Mouse (Mus musculus) embryonic facial prominence, embryonic 12.5 days (tissue): ENCODE results near the gene Gabpa. TPM values are rescaled to one million over a fixed set of nuclear protein-coding genes. Genes with fewer than 3 reads are reported as not detected.

ENCODE experiments used
- ATAC-seq: fragments of 200-750 bp; cut with Nextera tagmentation; 2 replicates; pipeline ENCODE4 v1.8.0; 2017; ENCODE audit not compliant: insufficient number of reproducible peaks, insufficient read depth, low FRiP score, low TSS enrichment
- H3K27ac ChIP-seq: fragments of 300-500 bp; sonication (generic); 2 replicates; pipeline ENCODE4 v1.5.1; 2016; ENCODE audit warnings: mild to moderate bottlenecking
- H3K27me3 ChIP-seq: fragments of 300-500 bp; sonication (generic); 2 replicates; pipeline ENCODE4 v1.6.1; 2016; ENCODE audit warnings: mild to moderate bottlenecking, moderate library complexity
- H3K36me3 ChIP-seq: fragments of 300-500 bp; sonication (generic); 2 replicates; pipeline ENCODE4 v1.6.1; 2016; ENCODE audit warnings: mild to moderate bottlenecking
- H3K4me1 ChIP-seq: fragments of 300-500 bp; sonication (generic); 2 replicates; pipeline ENCODE4 v1.6.1; 2016
- H3K4me2 ChIP-seq: fragments of 300-500 bp; sonication (generic); replicated peaks from 2 replicates; pipeline ENCODE4 v1.6.1; 2016; ENCODE audit warnings: mild to moderate bottlenecking, moderate library complexity
- H3K4me3 ChIP-seq: fragments of 300-500 bp; sonication (generic); 2 replicates; pipeline ENCODE4 v1.5.1; 2016; ENCODE audit warnings: mild to moderate bottlenecking
- H3K9ac ChIP-seq: fragments of 300-500 bp; sonication (generic); 2 replicates; pipeline ENCODE4 v1.6.1; 2016; ENCODE audit warnings: mild to moderate bottlenecking, moderate library complexity
- H3K9me3 ChIP-seq: fragments of 300-500 bp; sonication (generic); 2 replicates; pipeline ENCODE4 v1.6.1; 2016; ENCODE audit warnings: mild to moderate bottlenecking, moderate library complexity
- WGBS: fragments of 180-500 bp; shearing (Covaris S2); methylation state at CpG from one replicate; pipeline ENCODE4 v1.1.7; 2016; 5-methylcytosine and 5-hydroxymethylcytosine counted together
- polyA plus RNA-seq: library from polyadenylated mRNA; unstranded; fragments of >200 nt; fragmentation: Nextera tagmentation; extraction: Ambion mirVana; gene quantifications from 2 replicates; pipeline ENCODE4 v1.2.1, GENCODE M21; 2016

Gene Gabpa
- polyA plus RNA-seq, 1 experiment from 2014 or later: 41.7 TPM

DNA sequence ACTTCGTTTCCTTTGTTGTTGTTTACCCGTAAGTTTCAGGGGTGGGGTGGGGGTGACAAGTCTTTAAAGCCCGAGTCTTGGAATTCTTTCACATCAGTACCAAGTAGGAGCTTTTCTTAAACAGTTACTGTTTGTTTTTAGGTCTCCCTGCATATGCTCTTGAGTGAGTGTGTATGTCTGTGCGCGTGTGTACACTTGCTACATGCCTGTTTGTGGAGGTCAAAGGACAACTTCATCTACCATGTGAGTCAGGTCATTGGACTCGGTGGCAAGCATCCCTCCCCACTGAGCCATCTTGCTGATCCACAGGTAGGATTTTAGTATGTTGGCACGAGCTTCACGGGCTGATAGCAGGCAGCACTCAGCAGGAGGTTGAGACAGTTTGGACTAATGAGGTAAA is 39.1 kb downstream of the Gabpa start:
- H3K4me1 ChIP-seq: no peaks in the 10 kb centered on the region
- ATAC-seq: no peak
- H3K9ac ChIP-seq: no peak overlapping the region
- no peaks in the 10 kb centered on the region for H3K27me3 ChIP-seq
- no peaks in the 10 kb centered on the region for H3K9me3 ChIP-seq
- no peaks in the 10 kb centered on the region for H3K36me3 ChIP-seq
- H3K4me3 ChIP-seq: no peak overlapping the region
- WGBS: 80% methylated on average over 8 of the region's 8 CpGs
- no peak overlapping the region for H3K27ac ChIP-seq
- no peak overlapping the region for H3K4me2 ChIP-seq

GRCm38 (mm10) chr16:84875012-84875717 is 40.4 kb downstream of the Gabpa start:
- Histone ChIP-seq H3K4me2 (no peak overlapping the region), H3K27ac (no peak overlapping the region), H3K4me3 (no peak overlapping the region), H3K27me3 (no peaks in the 10 kb centered on the region), H3K4me1 (no peaks in the 10 kb centered on the region), H3K36me3 (no peaks in the 10 kb centered on the region), H3K9ac (no peak overlapping the region), H3K9me3 (no peaks in the 10 kb centered on the region)
- WGBS: 78% methylated on average over 24 of the region's 24 CpGs
- ATAC-seq: no peak

GRCm38 (mm10) chr16:84875718-84876035 is 41.0 kb downstream of the Gabpa start:
- Histone ChIP-seq H3K9ac (no peak overlapping the region), H3K9me3 (no peaks in the 10 kb centered on the region), H3K36me3 (no peaks in the 10 kb centered on the region), H3K27ac (no peak overlapping the region), H3K27me3 (no peaks in the 10 kb centered on the region), H3K4me2 (no peak overlapping the region), H3K4me3 (no peak overlapping the region), H3K4me1 (no peaks in the 10 kb centered on the region)
- WGBS: 87% methylated on average over 7 of the region's 7 CpGs
- ATAC-seq: no peak

- H3K27me3 ChIP-seq: no peaks in the 10 kb centered on the region
- WGBS: 60% methylated on average over 8 of the region's 8 CpGs
These were observed 41.4 kb downstream of the Gabpa start for GRCm38 (mm10) chr16:84876082-84876481.

GRCm38 (mm10) chr16:84879146-84879545 is 44.4 kb downstream of the Gabpa start:
- no peak overlapping the region for H3K4me2 ChIP-seq
- H3K4me1 ChIP-seq: no peaks in the 10 kb centered on the region
- H3K27me3 ChIP-seq: no peaks in the 10 kb centered on the region
- H3K27ac ChIP-seq: no peak overlapping the region
- H3K36me3 ChIP-seq: no peaks in the 10 kb centered on the region
- WGBS: 15% methylated on average over 5 of the region's 5 CpGs
- no peaks in the 10 kb centered on the region for H3K9me3 ChIP-seq
- no peak for ATAC-seq
- no peak overlapping the region for H3K4me3 ChIP-seq
- no peak overlapping the region for H3K9ac ChIP-seq

More at GRCm38 (mm10) chr16:84876082-84876481, 41.4 kb downstream of the Gabpa start:
- Histone ChIP-seq H3K4me1 (no peaks in the 10 kb centered on the region), H3K9ac (no peak overlapping the region), H3K4me3 (no peak overlapping the region), H3K36me3 (no peaks in the 10 kb centered on the region), H3K27ac (no peak overlapping the region), H3K4me2 (no peak overlapping the region), H3K9me3 (no peaks in the 10 kb centered on the region)
- ATAC-seq: no peak

- Histone ChIP-seq H3K27ac (no peak overlapping the region), H3K36me3 (no peaks in the 10 kb centered on the region), H3K9me3 (no peaks in the 10 kb centered on the region)
These were observed 46.4 kb downstream of the Gabpa start for GRCm38 (mm10) chr16:84881168-84881567.

DNA sequence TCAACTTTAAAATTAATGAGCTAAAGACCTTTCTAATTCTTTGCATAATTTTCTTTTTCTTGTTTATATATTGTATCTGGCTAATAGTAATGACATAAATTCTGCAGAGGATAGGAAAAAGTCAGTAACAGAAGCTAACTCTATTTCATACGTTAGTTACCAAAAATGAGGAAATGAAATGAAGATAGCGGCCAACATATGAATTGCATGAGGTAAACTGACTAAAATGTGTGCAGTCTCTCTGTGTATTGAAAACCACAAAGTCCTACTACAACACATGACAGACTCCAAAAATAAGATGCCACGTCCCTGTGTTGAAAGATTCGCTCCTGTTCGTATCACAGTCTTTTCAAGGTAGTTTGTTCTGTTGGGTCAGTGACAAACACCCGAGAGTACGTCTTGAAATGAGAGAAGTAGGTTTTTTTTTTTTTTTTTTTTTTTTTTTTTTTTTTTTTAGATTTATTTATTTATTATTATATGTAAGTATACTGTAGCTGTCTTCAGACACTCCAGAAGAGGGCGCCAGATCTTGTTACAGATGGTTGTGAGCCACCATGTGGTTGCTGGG is 47.1 kb downstream of the Gabpa start:
- Histone ChIP-seq H3K36me3 (no peaks in the 10 kb centered on the region), H3K9ac (no peak overlapping the region), H3K9me3 (no peaks in the 10 kb centered on the region), H3K27me3 (no peaks in the 10 kb centered on the region), H3K4me1 (no peaks in the 10 kb centered on the region), H3K4me3 (no peak overlapping the region), H3K4me2 (no peak overlapping the region), H3K27ac (no peak overlapping the region)
- WGBS: 93% methylated on average over 7 of the region's 8 CpGs
- ATAC-seq: no peak

More at GRCm38 (mm10) chr16:84881168-84881567, 46.4 kb downstream of the Gabpa start:
- no peak for ATAC-seq
- H3K9ac ChIP-seq: no peak overlapping the region
- WGBS: 90% methylated on average over 9 of the region's 9 CpGs
- no peaks in the 10 kb centered on the region for H3K27me3 ChIP-seq
- H3K4me1 ChIP-seq: no peaks in the 10 kb centered on the region
- no peak overlapping the region for H3K4me2 ChIP-seq
- H3K4me3 ChIP-seq: no peak overlapping the region

DNA sequence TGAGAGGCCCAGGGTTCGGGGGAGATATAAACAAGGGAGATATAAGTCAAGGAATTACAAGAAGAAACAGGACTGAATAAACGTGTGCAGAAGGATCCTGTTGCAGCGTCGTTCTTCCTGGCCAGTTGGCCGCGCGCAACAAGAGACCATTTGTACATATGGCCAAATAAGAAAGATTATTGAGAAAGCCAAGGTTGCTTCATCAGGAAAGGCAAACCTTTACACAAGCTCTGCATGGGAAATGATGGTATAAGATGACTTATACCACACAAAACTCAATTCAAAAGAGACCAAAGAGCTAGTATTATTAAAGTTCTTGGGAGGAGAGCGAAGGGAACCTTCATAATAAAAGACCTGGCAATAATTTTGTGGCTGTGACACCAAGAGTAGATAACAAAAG is 49.8 kb downstream of the Gabpa start:
- Histone ChIP-seq H3K9ac (no peak overlapping the region), H3K4me2 (no peak overlapping the region), H3K4me3 (no peak overlapping the region), H3K9me3 (no peaks in the 10 kb centered on the region), H3K36me3 (no peaks in the 10 kb centered on the region), H3K4me1 (no peaks in the 10 kb centered on the region), H3K27ac (no peak overlapping the region), H3K27me3 (no peaks in the 10 kb centered on the region)
- WGBS: 85% methylated on average over 8 of the region's 8 CpGs
- ATAC-seq: no peak

DNA sequence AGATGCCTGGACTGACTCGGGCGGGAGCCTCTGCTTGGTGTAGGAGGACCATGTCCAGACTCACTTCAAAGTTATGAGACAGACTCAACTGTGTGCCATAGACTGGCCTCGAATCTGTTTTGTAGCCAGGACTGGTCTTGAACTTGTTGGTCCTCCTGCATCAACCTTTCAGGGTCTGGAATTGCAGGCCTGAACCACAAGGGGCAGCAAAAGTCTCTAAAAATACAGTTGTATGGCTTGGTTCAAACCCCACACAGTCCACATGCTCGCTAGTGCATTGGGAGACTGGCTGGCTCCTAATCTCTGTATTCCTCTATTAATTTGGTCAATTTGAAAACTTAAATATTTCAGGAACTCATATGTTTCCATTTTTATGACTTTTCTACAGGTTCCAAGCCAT is 68.3 kb downstream of the Gabpa start:
- Histone ChIP-seq H3K9ac (no peak overlapping the region), H3K27me3 (no peaks in the 10 kb centered on the region), H3K27ac (no peak overlapping the region), H3K9me3 (no peaks in the 10 kb centered on the region), H3K36me3 (no peaks in the 10 kb centered on the region), H3K4me3 (no peak overlapping the region), H3K4me1 (peaks cover 2% of the 10 kb centered on the region; the same call in 1 of the 2 replicates), H3K4me2 (no peak overlapping the region)
- 90% methylated on average over 4 of the region's 4 CpGs for WGBS
- ATAC-seq: no peak

- WGBS: 87% methylated on average over 8 of the region's 8 CpGs
- H3K27me3 ChIP-seq: no peaks in the 10 kb centered on the region
- H3K9ac ChIP-seq: no peak overlapping the region
- H3K27ac ChIP-seq: no peak overlapping the region
- no peak overlapping the region for H3K4me3 ChIP-seq
- no peak overlapping the region for H3K4me2 ChIP-seq
- H3K4me1 ChIP-seq: no peaks in the 10 kb centered on the region
- ATAC-seq: no peak
- H3K9me3 ChIP-seq: no peaks in the 10 kb centered on the region
- H3K36me3 ChIP-seq: no peaks in the 10 kb centered on the region
These were observed 76.9 kb downstream of the Gabpa start for GRCm38 (mm10) chr16:84911477-84912165.
